Mouse (Mus musculus): ENCODE results near the gene Slirp. TPM values are rescaled to one million over a fixed set of nuclear protein-coding genes. Genes with fewer than 3 reads are reported as not detected.
A peak's percentile ranks its signal among the peaks of the same experiment; 100 is the strongest.

The Slirp gene
- polyA plus RNA-seq, 1 experiment from 2014 or later, result 137 TPM

GRCm38 (mm10) chr12:87421708-87422507 lies 21.8 kb upstream of the Slirp start:
- ATAC-seq (ENCODE audit: low read depth), result peak; percentile 42; the same call in 1 of the 2 replicates
- Histone ChIP-seq H3K4me2 (ENCODE audit: low read depth, low read length) (no peak overlapping the region), H3K27ac (ENCODE audit: low read length) (no peak overlapping the region), H3K36me3 (ENCODE audit: control insufficient read depth, insufficient read depth) (peaks cover 4% of the 10 kb centered on the region; the same call in 1 of the 2 replicates), H3K4me1 (ENCODE audit: control insufficient read depth, low read depth, low read length) (peaks cover 6% of the 10 kb centered on the region; the same call in 1 of the 2 replicates), H3K9me3 (replicated peaks; ENCODE audit: control insufficient read depth, low read length) (no peaks in the 10 kb centered on the region), H3K9ac (ENCODE audit: low read depth, low read length) (no peak overlapping the region), H3K27me3 (ENCODE audit: control insufficient read depth, insufficient read depth, low read depth, low read length) (no peaks in the 10 kb centered on the region), H3K4me3 (ENCODE audit: low read depth, low read length) (no peak overlapping the region)
- WGBS (ENCODE audit: insufficient replicate concordance), result 39% methylated on average over 5 of the region's 5 CpGs

DNA sequence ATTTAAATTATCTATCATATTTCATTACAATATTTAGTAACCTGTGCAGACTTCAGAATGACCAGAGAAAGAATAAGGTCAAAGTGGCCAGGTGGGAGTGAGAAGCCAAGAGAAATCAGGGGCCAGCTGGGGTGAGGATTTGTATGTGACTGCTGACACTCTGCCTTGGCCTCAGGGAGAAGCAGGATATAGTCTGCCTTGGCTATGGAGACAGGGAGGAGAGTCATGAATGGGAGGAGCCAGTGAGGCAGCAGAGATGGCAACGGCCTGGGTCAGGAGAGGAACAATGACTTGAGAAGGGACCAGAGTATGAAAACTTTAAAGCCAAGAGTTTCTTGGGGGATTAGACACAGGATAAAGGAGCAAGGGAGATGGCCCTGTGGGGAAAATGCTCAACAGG lies 20.0 kb upstream of the Slirp start:
- Histone ChIP-seq H3K9ac (ENCODE audit: low read depth, low read length) (no peak overlapping the region), H3K4me3 (ENCODE audit: low read depth, low read length) (no peak overlapping the region), H3K9me3 (replicated peaks; ENCODE audit: control insufficient read depth, low read length) (no peaks in the 10 kb centered on the region), H3K36me3 (ENCODE audit: control insufficient read depth, insufficient read depth) (peaks cover 14% of the 10 kb centered on the region), H3K27me3 (ENCODE audit: control insufficient read depth, insufficient read depth, low read depth, low read length) (no peaks in the 10 kb centered on the region), H3K4me1 (ENCODE audit: control insufficient read depth, low read depth, low read length) (peaks cover 6% of the 10 kb centered on the region; the same call in 1 of the 2 replicates), H3K4me2 (ENCODE audit: low read depth, low read length) (no peak overlapping the region), H3K27ac (ENCODE audit: low read length) (no peak overlapping the region)
- WGBS (ENCODE audit: insufficient replicate concordance), result 25% methylated on average over 1 of the region's 1 CpGs
- no peak for ATAC-seq (ENCODE audit: low read depth)

DNA sequence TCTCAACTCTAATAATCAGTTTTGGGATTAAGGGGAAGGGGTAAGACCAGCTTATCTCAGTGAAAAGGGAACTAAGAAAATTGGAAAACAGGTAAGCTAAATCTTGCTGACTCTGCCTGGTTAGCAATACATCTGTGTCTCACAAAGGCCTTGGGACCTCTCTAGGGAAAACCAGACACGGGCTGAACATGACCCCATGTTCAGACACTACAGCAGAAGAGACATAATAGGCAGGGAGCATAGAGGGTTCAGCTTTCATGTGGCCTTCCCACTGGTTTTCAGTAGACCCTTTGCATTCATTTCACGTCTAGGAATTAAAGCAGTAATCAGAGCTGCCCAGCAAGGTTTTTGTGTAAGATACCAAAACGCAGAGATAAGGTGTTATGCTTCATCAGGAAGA lies 19.2 kb upstream of the Slirp start:
- no peak overlapping the region for H3K4me3 ChIP-seq (ENCODE audit: low read depth, low read length)
- H3K4me2 ChIP-seq (ENCODE audit: low read depth, low read length), result no peak overlapping the region
- no peaks in the 10 kb centered on the region for H3K27me3 ChIP-seq (ENCODE audit: control insufficient read depth, insufficient read depth, low read depth, low read length)
- H3K4me1 ChIP-seq (ENCODE audit: control insufficient read depth, low read depth, low read length), result peaks cover 6% of the 10 kb centered on the region; the same call in 1 of the 2 replicates
- H3K9me3 ChIP-seq (replicated peaks; ENCODE audit: control insufficient read depth, low read length), result no peaks in the 10 kb centered on the region
- H3K9ac ChIP-seq (ENCODE audit: low read depth, low read length), result no peak overlapping the region
- no peak overlapping the region for H3K27ac ChIP-seq (ENCODE audit: low read length)
- H3K36me3 ChIP-seq (ENCODE audit: control insufficient read depth, insufficient read depth), result peaks cover 22% of the 10 kb centered on the region
- ATAC-seq (ENCODE audit: low read depth), result no peak
- WGBS (ENCODE audit: insufficient replicate concordance), result 43% methylated on average over 3 of the region's 3 CpGs

DNA sequence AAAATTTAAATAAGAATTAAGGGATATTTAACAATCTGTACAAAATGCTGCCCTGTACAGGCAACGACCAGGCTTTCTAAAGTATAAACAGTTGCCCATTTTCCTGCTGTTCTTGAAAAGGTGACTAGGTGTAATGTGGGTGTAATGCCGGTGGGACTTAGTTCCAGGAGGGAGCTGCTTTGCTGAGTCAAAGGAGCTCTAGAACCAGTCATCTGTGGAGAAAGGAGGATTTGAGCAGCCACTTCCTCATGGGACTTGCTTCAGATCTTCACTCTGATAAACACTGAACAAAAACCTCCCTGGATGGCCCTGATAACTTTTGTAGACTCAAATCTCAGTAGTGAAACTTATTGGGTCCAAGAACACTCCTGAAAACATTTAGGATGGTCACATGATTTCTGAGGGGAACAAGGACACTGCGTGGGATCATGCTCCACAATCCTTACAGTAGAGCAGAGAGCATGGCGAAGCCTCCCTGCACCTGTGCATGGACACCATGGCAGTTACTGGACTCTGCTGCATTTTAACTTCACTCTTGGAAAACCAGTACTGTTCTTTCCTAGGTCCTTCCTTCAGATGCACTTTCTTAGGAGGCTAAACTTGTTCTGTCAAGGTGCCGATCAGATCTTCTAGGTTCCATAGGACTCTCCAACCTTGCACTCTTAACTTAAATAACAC lies 17.2 kb upstream of the Slirp start:
- no peak overlapping the region for H3K9ac ChIP-seq (ENCODE audit: low read depth, low read length)
- 86% methylated on average over 5 of the region's 5 CpGs for WGBS (ENCODE audit: insufficient replicate concordance)
- ATAC-seq (ENCODE audit: low read depth), result no peak
- H3K27me3 ChIP-seq (ENCODE audit: control insufficient read depth, insufficient read depth, low read depth, low read length), result no peaks in the 10 kb centered on the region
- no peak overlapping the region for H3K4me2 ChIP-seq (ENCODE audit: low read depth, low read length)
- H3K4me3 ChIP-seq (ENCODE audit: low read depth, low read length), result no peak overlapping the region
- H3K27ac ChIP-seq (ENCODE audit: low read length), result no peak overlapping the region
- H3K36me3 ChIP-seq (ENCODE audit: control insufficient read depth, insufficient read depth), result peaks cover 36% of the 10 kb centered on the region
- H3K9me3 ChIP-seq (replicated peaks; ENCODE audit: control insufficient read depth, low read length), result no peaks in the 10 kb centered on the region
- peaks cover 3% of the 10 kb centered on the region; the same call in 1 of the 2 replicates for H3K4me1 ChIP-seq (ENCODE audit: control insufficient read depth, low read depth, low read length)

DNA sequence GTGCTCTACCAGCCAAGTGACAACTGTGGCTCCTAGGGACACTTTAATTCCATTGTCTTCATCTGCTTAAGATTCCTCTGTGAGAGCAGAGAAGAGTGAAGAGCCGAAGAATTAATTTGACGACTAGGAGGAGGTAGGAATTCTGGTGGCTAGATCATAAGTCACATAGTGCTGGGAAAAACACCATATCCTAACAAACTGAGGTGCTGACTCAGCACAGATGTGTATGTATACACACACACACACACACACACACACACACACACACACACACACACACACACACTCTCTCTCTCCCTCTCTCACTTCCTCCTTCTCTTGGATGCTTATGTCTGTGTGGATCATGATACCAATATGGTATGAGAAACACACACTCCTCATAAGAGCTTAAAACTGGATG lies 15.4 kb upstream of the Slirp start:
- H3K9me3 ChIP-seq (replicated peaks; ENCODE audit: control insufficient read depth, low read length), result no peaks in the 10 kb centered on the region
- no peak overlapping the region for H3K27ac ChIP-seq (ENCODE audit: low read length)
- H3K27me3 ChIP-seq (ENCODE audit: control insufficient read depth, insufficient read depth, low read depth, low read length), result no peaks in the 10 kb centered on the region
- WGBS (ENCODE audit: insufficient replicate concordance), result 87% methylated on average over 2 of the region's 2 CpGs
- H3K36me3 ChIP-seq (ENCODE audit: control insufficient read depth, insufficient read depth), result peaks cover 49% of the 10 kb centered on the region
- H3K4me2 ChIP-seq (ENCODE audit: low read depth, low read length), result no peak overlapping the region
- no peak overlapping the region for H3K4me3 ChIP-seq (ENCODE audit: low read depth, low read length)
- no peak overlapping the region for H3K9ac ChIP-seq (ENCODE audit: low read depth, low read length)
- no peak for ATAC-seq (ENCODE audit: low read depth)
- H3K4me1 ChIP-seq (ENCODE audit: control insufficient read depth, low read depth, low read length), result no peaks in the 10 kb centered on the region

GRCm38 (mm10) chr12:87428885-87429284 lies 14.8 kb upstream of the Slirp start:
- no peaks in the 10 kb centered on the region for H3K9me3 ChIP-seq (replicated peaks; ENCODE audit: control insufficient read depth, low read length)
- no peak overlapping the region for H3K9ac ChIP-seq (ENCODE audit: low read depth, low read length)
- H3K4me1 ChIP-seq (ENCODE audit: control insufficient read depth, low read depth, low read length), result no peaks in the 10 kb centered on the region
- no peak for ATAC-seq (ENCODE audit: low read depth)
- no peak overlapping the region for H3K4me2 ChIP-seq (ENCODE audit: low read depth, low read length)
- H3K4me3 ChIP-seq (ENCODE audit: low read depth, low read length), result no peak overlapping the region
- 79% methylated on average over 8 of the region's 8 CpGs for WGBS (ENCODE audit: insufficient replicate concordance)
- H3K36me3 ChIP-seq (ENCODE audit: control insufficient read depth, insufficient read depth), result peaks cover 54% of the 10 kb centered on the region
- no peaks in the 10 kb centered on the region for H3K27me3 ChIP-seq (ENCODE audit: control insufficient read depth, insufficient read depth, low read depth, low read length)
- no peak overlapping the region for H3K27ac ChIP-seq (ENCODE audit: low read length)

DNA sequence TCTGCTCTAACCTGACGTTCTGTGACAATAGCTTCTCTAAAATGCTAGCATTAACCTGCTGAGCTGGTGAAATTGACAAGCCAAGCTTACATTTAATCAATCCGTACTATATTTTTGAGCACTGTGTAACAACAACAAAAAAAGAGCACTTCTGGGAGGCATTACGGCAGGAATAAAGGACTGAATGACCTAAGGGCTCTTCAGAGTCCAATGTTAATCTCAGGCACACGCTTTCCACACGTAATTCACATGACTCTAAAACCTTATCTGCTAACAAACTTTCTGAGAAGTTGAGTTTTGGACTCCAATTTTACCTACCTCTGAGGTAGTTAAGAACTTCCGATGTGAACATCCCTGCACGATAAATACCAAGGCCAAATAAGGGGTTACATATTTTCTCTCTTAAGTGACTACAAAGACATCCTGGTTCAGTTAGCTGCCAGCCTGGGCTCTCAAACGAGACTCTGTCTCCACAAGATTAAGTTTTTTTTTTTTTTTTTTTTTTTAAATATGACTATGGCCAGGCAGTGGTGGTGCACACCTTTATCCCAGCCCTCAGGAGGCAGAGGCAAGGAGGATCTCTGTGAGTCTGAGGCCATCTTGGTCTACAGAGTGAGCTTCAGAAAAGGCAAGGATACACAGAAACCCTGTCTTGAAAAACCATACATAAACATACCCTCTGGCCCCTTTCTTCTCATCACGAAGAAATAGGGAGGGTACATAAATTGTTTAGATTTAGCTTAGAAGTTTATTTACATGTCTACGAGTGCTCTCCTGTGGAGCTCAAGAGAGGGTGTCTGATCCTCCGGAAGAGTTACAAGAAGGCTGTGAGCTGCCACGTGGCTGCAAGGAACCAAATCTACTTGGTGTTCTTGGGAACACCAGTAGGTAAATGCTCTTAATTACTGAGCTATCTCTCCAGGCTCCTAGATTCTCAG lies 1.2 kb upstream of the Slirp start:
- Histone ChIP-seq H3K4me1 (ENCODE audit: control insufficient read depth, low read depth, low read length) (peaks cover 20% of the 10 kb centered on the region), H3K9ac (ENCODE audit: low read depth, low read length) (peak overlapping the region; percentile 79), H3K4me2 (ENCODE audit: low read depth, low read length) (peak overlapping the region; percentile 90), H3K9me3 (replicated peaks; ENCODE audit: control insufficient read depth, low read length) (no peaks in the 10 kb centered on the region), H3K27me3 (ENCODE audit: control insufficient read depth, insufficient read depth, low read depth, low read length) (no peaks in the 10 kb centered on the region), H3K4me3 (ENCODE audit: low read depth, low read length) (peak overlapping the region; percentile 78), H3K36me3 (ENCODE audit: control insufficient read depth, insufficient read depth) (peaks cover 23% of the 10 kb centered on the region), H3K27ac (ENCODE audit: low read length) (peak overlapping the region; percentile 52)
- ATAC-seq (ENCODE audit: low read depth), result no peak
- 8% methylated on average over 12 of the region's 12 CpGs for WGBS (ENCODE audit: insufficient replicate concordance)

GRCm38 (mm10) chr12:87443115-87443699 lies 489 bp upstream of the Slirp start:
- peak overlapping the region; percentile 52 for H3K27ac ChIP-seq (ENCODE audit: low read length)
- no peaks in the 10 kb centered on the region for H3K27me3 ChIP-seq (ENCODE audit: control insufficient read depth, insufficient read depth, low read depth, low read length)
- ATAC-seq (ENCODE audit: low read depth), result peak; percentile 65
- peak overlapping the region; percentile 90 for H3K4me2 ChIP-seq (ENCODE audit: low read depth, low read length)
- peaks cover 24% of the 10 kb centered on the region for H3K36me3 ChIP-seq (ENCODE audit: control insufficient read depth, insufficient read depth)
- no peaks in the 10 kb centered on the region for H3K9me3 ChIP-seq (replicated peaks; ENCODE audit: control insufficient read depth, low read length)
- peak overlapping the region; percentile 79 for H3K9ac ChIP-seq (ENCODE audit: low read depth, low read length)
- WGBS (ENCODE audit: insufficient replicate concordance), result under 1% methylated on average over 33 of the region's 33 CpGs
- H3K4me1 ChIP-seq (ENCODE audit: control insufficient read depth, low read depth, low read length), result peaks cover 20% of the 10 kb centered on the region
- H3K4me3 ChIP-seq (ENCODE audit: low read depth, low read length), result peak overlapping the region; percentile 78

Data from liver, embryonic 16.5 days (tissue).